Mouse (Mus musculus) liver, adult 2 months (tissue): ENCODE measurements around the gene Myo6.

Source experiments
- CTCF ChIP-seq: fragments of 200-500 bp; IDR thresholded peaks from 2 replicates; pipeline ENCODE4 v1.5.1; 2011; ENCODE audit warnings: low read depth, low read length, control low read depth
- POLR2A ChIP-seq: fragments of 200-500 bp; IDR thresholded peaks from 2 replicates; pipeline ENCODE4 v1.6.1; 2011; ENCODE audit warnings: low read length, control low read depth; ENCODE audit not compliant: insufficient read depth; ENCODE audit errors: extremely low read depth

- no peak for TF ChIP-seq CTCF
- TF ChIP-seq POLR2A, result no peak
These were observed 168.6 kb downstream of the Myo6 start for GRCm38 (mm10) chr9:80333466-80333865.
